Mouse (Mus musculus) hindbrain, postnatal 0 days (tissue): ENCODE measurements around the gene Ifna16. TPM values are rescaled to one million over a fixed set of nuclear protein-coding genes. Genes with fewer than 3 reads are reported as not detected.
A peak's percentile ranks its signal among the peaks of the same experiment; 100 is the strongest.

ENCODE experiments used
- ATAC-seq: fragments of 200-750 bp; cut with Nextera tagmentation; 2 replicates; pipeline ENCODE4 v1.8.0; 2017; ENCODE audit warnings: mild to moderate bottlenecking, moderate TSS enrichment, moderate library complexity
- DNase-seq: peaks from one replicate; pipeline ENCODE4 v3.0.0-alpha.2; 2015; ENCODE audit warnings: low spot score
- H3K27ac ChIP-seq: fragments of 300-500 bp; sonication (generic); 2 replicates; pipeline ENCODE4 v1.5.1; 2014; ENCODE audit warnings: mild to moderate bottlenecking
- H3K27me3 ChIP-seq: fragments of 300-500 bp; sonication (generic); 2 replicates; pipeline ENCODE4 v1.6.1; 2014; ENCODE audit warnings: low read length, mixed read lengths; ENCODE audit not compliant: insufficient read depth
- H3K36me3 ChIP-seq: fragments of 300-500 bp; sonication (generic); 2 replicates; pipeline ENCODE4 v1.6.1; 2014; ENCODE audit warnings: low read length, mixed read lengths; ENCODE audit not compliant: insufficient read depth
- H3K4me1 ChIP-seq: fragments of 300-500 bp; sonication (generic); 2 replicates; pipeline ENCODE4 v1.6.1; 2014; ENCODE audit warnings: antibody characterized with exemption, low read length, mixed read lengths; ENCODE audit not compliant: insufficient read depth
- H3K4me2 ChIP-seq: fragments of 300-500 bp; sonication (generic); 2 replicates; pipeline ENCODE4 v1.6.1; 2014; ENCODE audit warnings: low read depth, mild to moderate bottlenecking, low read length, moderate library complexity, mixed read lengths
- H3K4me3 ChIP-seq: fragments of 300-500 bp; sonication (generic); 2 replicates; pipeline ENCODE4 v1.5.1; 2014; ENCODE audit warnings: low read length
- H3K9ac ChIP-seq: fragments of 300-500 bp; sonication (generic); replicated peaks from 2 replicates; pipeline ENCODE4 v1.6.1; 2014; ENCODE audit warnings: mild to moderate bottlenecking, low read length, moderate library complexity, mixed read lengths
- H3K9me3 ChIP-seq: fragments of 300-500 bp; sonication (generic); 2 replicates; pipeline ENCODE4 v1.6.1; 2016; ENCODE audit warnings: low read length, mixed read lengths
- CTCF ChIP-seq: IDR thresholded peaks from 2 replicates; pipeline ENCODE4 v1.5.1; 2016; ENCODE audit warnings: antibody characterized with exemption, control low read depth, low read depth
- WGBS: fragments of 180-500 bp; shearing (Covaris S2); extraction: QIAGEN DNeasy Blood & Tissue Kit; methylation state at CpG from one replicate; pipeline ENCODE4 v1.1.7; 2014; 5-methylcytosine and 5-hydroxymethylcytosine counted together
- polyA plus RNA-seq: library from polyadenylated mRNA; unstranded; fragments of >200 nt; fragmentation: Nextera tagmentation; extraction: Ambion mirVana; gene quantifications from 2 replicates; pipeline ENCODE4 v1.2.1, GENCODE M21; 2015
- total RNA-seq: library from RNA; depleted of rRNA; stranded (reverse); fragments of >200 nt; gene quantifications from 2 replicates; pipeline ENCODE4 v1.2.3, GENCODE M21; 2014; rRNA removed

Gene Ifna16
- total and polyA plus RNA-seq, 2 experiments from 2014 or later, result not detected

GRCm38 (mm10) chr4:88653644-88654043 lies 23.1 kb downstream of the Ifna16 start:
- DNase-seq, result no peak
- Histone ChIP-seq H3K27me3 (no peaks in the 10 kb centered on the region), H3K9me3 (no peaks in the 10 kb centered on the region), H3K9ac (no peak overlapping the region), H3K36me3 (no peaks in the 10 kb centered on the region), H3K27ac (no peak overlapping the region), H3K4me3 (no peak overlapping the region), H3K4me2 (no peak overlapping the region), H3K4me1 (no peaks in the 10 kb centered on the region)
- TF ChIP-seq CTCF, result no peak
- no peak for ATAC-seq
- 72% methylated on average over 3 of the region's 3 CpGs for WGBS

DNA sequence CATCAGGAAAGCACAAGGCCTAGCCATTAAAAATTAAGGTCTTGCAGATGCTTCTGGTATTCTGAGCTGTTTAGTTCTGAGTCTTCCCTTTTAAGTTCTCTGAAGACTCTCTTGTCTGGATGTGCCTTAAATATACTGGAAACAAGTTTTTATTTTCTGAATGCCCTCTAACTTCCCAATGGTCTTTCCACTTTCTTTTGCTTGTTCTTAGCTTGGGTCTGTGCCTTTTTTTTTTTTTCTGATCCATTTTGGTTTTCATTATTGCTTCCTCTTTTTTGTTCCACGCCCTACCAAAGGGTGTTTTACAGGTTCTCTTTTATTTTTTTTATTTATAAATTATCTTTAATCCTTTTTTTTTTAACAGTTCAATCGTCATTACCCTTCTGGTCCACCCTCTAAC lies 32.4 kb downstream of the Ifna16 start, which contains the start of gene Ifna13:
Gene Ifna13, minus strand, starts transcription at position 101 of the 400 bp plus-strand sequence.
- Histone ChIP-seq H3K36me3 (no peaks in the 10 kb centered on the region), H3K4me3 (no peak within 1 kb of the TSS), H3K9me3 (no peaks in the 10 kb centered on the region), H3K27me3 (no peaks in the 10 kb centered on the region), H3K4me1 (no peaks in the 10 kb centered on the region), H3K4me2 (no peak within 1 kb of the TSS), H3K9ac (no peak within 1 kb of the TSS), H3K27ac (no peak within 1 kb of the TSS)
- no peak for DNase-seq
- 58% methylated on average over 2 of the region's 2 CpGs for WGBS
- TF ChIP-seq CTCF, result no peak
- no peak for ATAC-seq

- Histone ChIP-seq H3K9me3 (no peaks in the 10 kb centered on the region), H3K36me3 (no peaks in the 10 kb centered on the region), H3K4me3 (no peak overlapping the region), H3K4me2 (no peak overlapping the region), H3K9ac (no peak overlapping the region), H3K27me3 (no peaks in the 10 kb centered on the region), H3K4me1 (no peaks in the 10 kb centered on the region), H3K27ac (no peak overlapping the region)
- 42% methylated on average over 2 of the region's 2 CpGs for WGBS
- peak; percentile 7 for DNase-seq
- TF ChIP-seq CTCF, result no peak
- ATAC-seq, result no peak
Observed at GRCm38 (mm10) chr4:88642526-88642925, 34.2 kb downstream of the Ifna16 start.

DNA sequence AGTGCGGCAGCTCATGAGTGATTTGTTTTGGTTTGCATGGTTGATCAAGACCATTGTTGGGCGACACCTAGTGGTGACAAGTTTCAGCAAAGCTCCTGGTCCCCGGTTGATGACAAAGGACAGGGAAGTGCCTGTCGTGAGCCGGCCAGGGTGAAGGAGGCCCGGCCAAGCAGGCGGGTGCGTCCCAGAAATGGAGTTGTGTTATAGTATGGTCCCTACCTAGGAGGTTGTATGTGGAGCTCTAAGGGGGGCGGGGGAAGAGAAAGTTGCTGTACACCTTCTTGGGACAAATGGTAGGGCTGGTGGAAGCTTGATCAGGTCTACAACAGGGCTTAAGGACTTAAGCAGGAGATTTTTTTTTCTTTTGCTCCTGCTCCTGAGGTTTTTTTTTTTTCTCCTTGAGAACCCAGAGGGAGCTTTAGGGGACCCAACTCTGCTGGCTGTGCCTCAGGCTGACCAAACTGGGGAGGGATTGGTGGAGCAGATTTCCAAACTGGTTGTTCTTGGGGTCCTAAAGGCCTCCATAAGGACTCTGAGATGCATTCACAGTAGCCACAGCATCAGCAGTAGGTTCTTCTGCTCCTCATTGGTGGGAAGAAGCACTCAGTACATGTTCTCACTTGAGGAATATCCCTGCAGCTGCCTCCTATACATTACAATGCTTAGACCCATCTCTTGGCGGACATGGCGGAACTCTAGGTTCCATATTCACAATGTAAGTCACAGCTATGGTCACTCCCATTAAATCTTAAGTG lies 35.5 kb downstream of the Ifna16 start:
- no peaks in the 10 kb centered on the region for H3K27me3 ChIP-seq
- H3K36me3 ChIP-seq, result no peaks in the 10 kb centered on the region
- H3K4me1 ChIP-seq, result no peaks in the 10 kb centered on the region
- 18% methylated on average over 11 of the region's 11 CpGs for WGBS
- ATAC-seq, result peak; percentile 98
- H3K9me3 ChIP-seq, result no peaks in the 10 kb centered on the region
- H3K4me2 ChIP-seq, result peak overlapping the region; percentile 53
- no peak overlapping the region for H3K27ac ChIP-seq
- peak; percentile 90 for TF ChIP-seq CTCF
- peak; percentile 97 for DNase-seq
- peak overlapping the region; percentile 33 for H3K4me3 ChIP-seq
- no peak overlapping the region for H3K9ac ChIP-seq

GRCm38 (mm10) chr4:88640704-88641076 lies 36.0 kb downstream of the Ifna16 start:
- Histone ChIP-seq H3K4me3 (peak overlapping the region; percentile 33), H3K27me3 (no peaks in the 10 kb centered on the region), H3K9me3 (no peaks in the 10 kb centered on the region), H3K4me2 (peak overlapping the region; percentile 53), H3K27ac (no peak overlapping the region), H3K9ac (no peak overlapping the region), H3K4me1 (no peaks in the 10 kb centered on the region), H3K36me3 (no peaks in the 10 kb centered on the region)
- TF ChIP-seq CTCF, result no peak
- ATAC-seq, result no peak
- WGBS, result 49% methylated on average over 8 of the region's 8 CpGs
- no peak for DNase-seq

GRCm38 (mm10) chr4:88634311-88634710 lies 42.4 kb downstream of the Ifna16 start, which contains the start of gene C87499:
C87499 (minus strand) TSS chr4:88634411.
- TF ChIP-seq CTCF, result no peak
- no peak within 1 kb of the TSS for H3K4me2 ChIP-seq
- ATAC-seq (no peak), DNase-seq (no peak)
- no peaks in the 10 kb centered on the region for H3K27me3 ChIP-seq
- WGBS, result 89% methylated on average over 4 of the region's 4 CpGs
- H3K9ac ChIP-seq, result no peak within 1 kb of the TSS
- H3K4me3 ChIP-seq, result no peak within 1 kb of the TSS
- H3K4me1 ChIP-seq, result no peaks in the 10 kb centered on the region
- H3K27ac ChIP-seq, result no peak within 1 kb of the TSS
- no peaks in the 10 kb centered on the region for H3K36me3 ChIP-seq
- no peaks in the 10 kb centered on the region for H3K9me3 ChIP-seq

Other genes with a start within 250 kb of the Ifna16 start
Only the 30 nearest of the 33 such genes appear.
- not detected in 2 replicates for gene Ifnb1, start 154.2 kb downstream of the Ifna16 start, total RNA-seq
- gene Ifnb1, start 154.2 kb downstream of the Ifna16 start, polyA plus RNA-seq, result not detected in 2 replicates
- not detected in 2 replicates for gene Ifna15, start 118.7 kb downstream of the Ifna16 start, total RNA-seq
- not detected in 2 replicates for gene Ifna15, start 118.7 kb downstream of the Ifna16 start, polyA plus RNA-seq
- gene Ifna14, start 105.1 kb downstream of the Ifna16 start, total RNA-seq, result not detected in 2 replicates
- gene Ifna14, start 105.1 kb downstream of the Ifna16 start, polyA plus RNA-seq, result not detected in 2 replicates
- gene Ifna9, start 84.5 kb downstream of the Ifna16 start, total RNA-seq, result not detected in 2 replicates
- not detected in 2 replicates for gene Ifna9, start 84.5 kb downstream of the Ifna16 start, polyA plus RNA-seq
- gene Ifna12, start 73.5 kb downstream of the Ifna16 start, total RNA-seq, result not detected in 2 replicates
- not detected in 2 replicates for gene Ifna12, start 73.5 kb downstream of the Ifna16 start, polyA plus RNA-seq
- gene C87499, start 42.5 kb downstream of the Ifna16 start, total RNA-seq, result not detected in 2 replicates
- gene C87499, start 42.5 kb downstream of the Ifna16 start, polyA plus RNA-seq, result not detected in 2 replicates
- gene Ifna13, start 32.5 kb downstream of the Ifna16 start, total RNA-seq, result not detected in 2 replicates
- gene Ifna13, start 32.5 kb downstream of the Ifna16 start, polyA plus RNA-seq, result not detected in 2 replicates
- not detected in 2 replicates for gene Ifna2, start 7.0 kb upstream of the Ifna16 start, total RNA-seq
- gene Ifna2, start 7.0 kb upstream of the Ifna16 start, polyA plus RNA-seq, result not detected in 2 replicates
- gene Ifnab, start 14.4 kb upstream of the Ifna16 start, total RNA-seq, result not detected in 2 replicates
- gene Ifnab, start 14.4 kb upstream of the Ifna16 start, polyA plus RNA-seq, result not detected in 2 replicates
- 0.18 and 2.2 TPM in 2 replicates for gene Gm26566, start 44.9 kb upstream of the Ifna16 start, total RNA-seq
- 1.4 and 1.5 TPM in 2 replicates for gene Gm26566, start 44.9 kb upstream of the Ifna16 start, polyA plus RNA-seq
- 140 TPM in 2 replicates for gene Klhl9, start 45.5 kb upstream of the Ifna16 start, total RNA-seq
- 73.1 and 78.8 TPM in 2 replicates for gene Klhl9, start 45.5 kb upstream of the Ifna16 start, polyA plus RNA-seq
- not detected in 2 replicates for gene Gm13271, start 77.9 kb upstream of the Ifna16 start, total RNA-seq
- gene Gm13271, start 77.9 kb upstream of the Ifna16 start, polyA plus RNA-seq, result not detected in 2 replicates
- not detected in 2 replicates for gene Gm13283, start 83.2 kb upstream of the Ifna16 start, total RNA-seq
- gene Gm13283, start 83.2 kb upstream of the Ifna16 start, polyA plus RNA-seq, result not detected in 2 replicates
- gene Gm13290, start 96.9 kb upstream of the Ifna16 start, total RNA-seq, result not detected in 2 replicates
- gene Gm13290, start 96.9 kb upstream of the Ifna16 start, polyA plus RNA-seq, result not detected in 2 replicates
- not detected in 2 replicates for gene Gm13289, start 100.0 kb upstream of the Ifna16 start, total RNA-seq
- gene Gm13289, start 100.0 kb upstream of the Ifna16 start, polyA plus RNA-seq, result not detected in 2 replicates
- not detected in 2 replicates for gene Gm13272, start 102.9 kb upstream of the Ifna16 start, total RNA-seq
- not detected in 2 replicates for gene Gm13272, start 102.9 kb upstream of the Ifna16 start, polyA plus RNA-seq
- gene Ifnz, start 105.2 kb upstream of the Ifna16 start, total RNA-seq, result not detected in 2 replicates
- gene Ifnz, start 105.2 kb upstream of the Ifna16 start, polyA plus RNA-seq, result not detected in 2 replicates
- not detected in 2 replicates for gene Gm13276, start 108.8 kb upstream of the Ifna16 start, total RNA-seq
- not detected in 2 replicates for gene Gm13276, start 108.8 kb upstream of the Ifna16 start, polyA plus RNA-seq
- gene Gm13277, start 111.7 kb upstream of the Ifna16 start, total RNA-seq, result not detected in 2 replicates
- not detected in 2 replicates for gene Gm13277, start 111.7 kb upstream of the Ifna16 start, polyA plus RNA-seq
- not detected in 2 replicates for gene Gm13278, start 114.6 kb upstream of the Ifna16 start, total RNA-seq
- not detected in 2 replicates for gene Gm13278, start 114.6 kb upstream of the Ifna16 start, polyA plus RNA-seq
- gene Gm13275, start 117.6 kb upstream of the Ifna16 start, total RNA-seq, result not detected in 2 replicates
- gene Gm13275, start 117.6 kb upstream of the Ifna16 start, polyA plus RNA-seq, result not detected in 2 replicates
- not detected in 2 replicates for gene Gm13279, start 120.5 kb upstream of the Ifna16 start, total RNA-seq
- not detected in 2 replicates for gene Gm13279, start 120.5 kb upstream of the Ifna16 start, polyA plus RNA-seq
- not detected in 2 replicates for gene Gm13285, start 122.7 kb upstream of the Ifna16 start, total RNA-seq
- gene Gm13285, start 122.7 kb upstream of the Ifna16 start, polyA plus RNA-seq, result 0.14 TPM in 1 of 2 replicates, not detected in the other
- gene Gm13287, start 126.3 kb upstream of the Ifna16 start, total RNA-seq, result not detected in 2 replicates
- not detected in 2 replicates for gene Gm13287, start 126.3 kb upstream of the Ifna16 start, polyA plus RNA-seq
- gene Gm13288, start 128.6 kb upstream of the Ifna16 start, total RNA-seq, result not detected in 2 replicates
- not detected in 2 replicates for gene Gm13288, start 128.6 kb upstream of the Ifna16 start, polyA plus RNA-seq
- gene Ifna7, start 139.3 kb upstream of the Ifna16 start, total RNA-seq, result not detected in 2 replicates
- not detected in 2 replicates for gene Ifna7, start 139.3 kb upstream of the Ifna16 start, polyA plus RNA-seq
- not detected in 2 replicates for gene Ifna11, start 143.0 kb upstream of the Ifna16 start, total RNA-seq
- gene Ifna11, start 143.0 kb upstream of the Ifna16 start, polyA plus RNA-seq, result not detected in 2 replicates
- not detected in 2 replicates for gene Ifna6, start 150.5 kb upstream of the Ifna16 start, total RNA-seq
- gene Ifna6, start 150.5 kb upstream of the Ifna16 start, polyA plus RNA-seq, result not detected in 2 replicates
- not detected in 2 replicates for gene Ifna5, start 158.6 kb upstream of the Ifna16 start, total RNA-seq
- gene Ifna5, start 158.6 kb upstream of the Ifna16 start, polyA plus RNA-seq, result not detected in 2 replicates
- not detected in 2 replicates for gene Ifna4, start 164.9 kb upstream of the Ifna16 start, total RNA-seq
- not detected in 2 replicates for gene Ifna4, start 164.9 kb upstream of the Ifna16 start, polyA plus RNA-seq